ENCODE assay signal across 8 mouse cellular contexts in the genomic region with DNA sequence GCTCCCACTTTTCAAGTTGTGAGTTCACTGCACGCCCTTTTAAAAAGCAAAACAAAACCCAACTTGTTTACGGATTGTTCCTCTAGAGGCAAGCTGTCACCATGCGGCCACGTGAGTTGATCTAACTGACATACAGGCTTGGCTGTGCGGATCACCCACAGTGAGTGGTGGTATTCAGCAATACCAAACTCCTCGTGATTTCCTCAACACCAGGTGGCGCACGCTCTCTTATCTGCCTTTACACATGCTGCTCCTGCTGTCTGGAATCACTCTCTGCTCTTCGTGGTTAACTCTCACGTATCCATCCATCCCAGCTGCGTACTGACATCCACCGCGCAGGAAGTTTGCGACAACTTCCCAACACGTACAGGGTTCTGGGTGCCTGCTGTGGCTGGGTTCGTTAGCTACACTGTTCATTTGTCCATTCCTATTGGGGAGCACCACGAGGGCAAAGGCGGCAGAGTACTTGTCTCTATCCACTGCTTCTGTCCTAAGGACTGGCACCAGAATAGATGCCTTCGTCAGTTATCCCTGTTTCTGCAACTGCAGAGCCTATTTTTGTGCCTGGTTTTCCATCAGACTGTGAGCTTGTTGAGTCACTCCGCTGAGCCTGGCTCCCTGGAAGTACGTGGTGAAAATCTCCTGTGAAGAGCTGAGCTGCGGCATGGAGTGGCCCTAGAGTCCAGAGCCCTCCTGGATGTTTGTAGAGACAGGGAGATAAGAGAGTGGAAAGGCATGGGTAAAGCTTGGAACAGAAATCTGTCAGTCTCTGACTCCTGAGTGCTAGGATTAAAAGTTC. TPM values are rescaled to one million over a fixed set of nuclear protein-coding genes. Genes with fewer than 3 reads are reported as not detected.
DNase-seq lines count a peak whose midpoint lies in the region; ATAC-seq and TF ChIP-seq lines count a peak whose summit lies in the region.

No protein-coding gene starts in this region.

- TF ChIP-seq RAD21 in CH12.LX (IDR thresholded peaks at IDR 0.05; ENCODE audit: low read depth, low read length), result peak; percentile 66

- no peaks in the 10 kb centered on the region for H3K9me3 ChIP-seq in CH12.LX (replicated peaks; ENCODE audit: low read length)
- H3K9me3 ChIP-seq in forebrain, embryonic 11.5 days (ENCODE audit: control insufficient read depth, low read length), result no peaks in the 10 kb centered on the region
- no peaks in the 10 kb centered on the region for H3K9me3 ChIP-seq in heart, embryonic 15.5 days (replicated peaks)
- no peaks in the 10 kb centered on the region for H3K9me3 ChIP-seq in liver, embryonic 12.5 days (replicated peaks)
- H3K9me3 ChIP-seq in stomach, embryonic 14.5 days (ENCODE audit: control insufficient read depth, low read depth, low read length), result no peaks in the 10 kb centered on the region

- no peaks in the 10 kb centered on the region for H3K27me3 ChIP-seq in CH12.LX (replicated peaks)
- no peaks in the 10 kb centered on the region for H3K27me3 ChIP-seq in forebrain, embryonic 11.5 days (ENCODE audit: control insufficient read depth, insufficient read depth, low read length)
- H3K27me3 ChIP-seq in heart, embryonic 15.5 days, result no peaks in the 10 kb centered on the region
- H3K27me3 ChIP-seq in liver, embryonic 12.5 days (replicated peaks), result no peaks in the 10 kb centered on the region
- no peaks in the 10 kb centered on the region for H3K27me3 ChIP-seq in stomach, embryonic 14.5 days (ENCODE audit: control insufficient read depth, insufficient read depth, low read length)

- H3K4me3 ChIP-seq in CH12.LX (replicated peaks in 1 of 3; ENCODE audit: low read depth in 2 of 3, low read length in 2 of 3, poor library complexity in 1 of 3), result peak overlapping the region in 1 of 3 experiments; percentile 15
- no peak overlapping the region for H3K4me3 ChIP-seq in forebrain, embryonic 11.5 days (ENCODE audit: low read depth, low read length)
- peak overlapping the region; percentile 36 for H3K4me3 ChIP-seq in heart, embryonic 15.5 days
- peak overlapping the region; percentile 22; the same call in 1 of the 2 replicates for H3K4me3 ChIP-seq in liver, embryonic 12.5 days
- no peak overlapping the region for H3K4me3 ChIP-seq in stomach, embryonic 14.5 days (ENCODE audit: low read depth, low read length)

- no peak for TF ChIP-seq POLR2A in CH12.LX (IDR thresholded peaks at IDR 0.05; ENCODE audit: low read depth, low read length)

- no peak for TF ChIP-seq EP300 in CH12.LX (IDR thresholded peaks at IDR 0.05; ENCODE audit: low read length)

- no peak overlapping the region for H3K27ac ChIP-seq in CH12.LX (ENCODE audit: insufficient read depth, low read depth)
- no peak overlapping the region for H3K27ac ChIP-seq in forebrain, embryonic 11.5 days (ENCODE audit: low read depth, low read length)
- H3K27ac ChIP-seq in heart, embryonic 15.5 days, result no peak overlapping the region
- no peak overlapping the region for H3K27ac ChIP-seq in liver, embryonic 12.5 days
- H3K27ac ChIP-seq in stomach, embryonic 14.5 days (ENCODE audit: low read length), result no peak overlapping the region

- no peaks in the 10 kb centered on the region for H3K36me3 ChIP-seq in CH12.LX (replicated peaks in 1 of 2; ENCODE audit: control insufficient read depth in 1 of 2, insufficient read depth in 1 of 2, low read length in 1 of 2)
- H3K36me3 ChIP-seq in forebrain, embryonic 11.5 days (ENCODE audit: control insufficient read depth, insufficient read depth, low read length), result no peaks in the 10 kb centered on the region
- H3K36me3 ChIP-seq in heart, embryonic 15.5 days, result no peaks in the 10 kb centered on the region
- H3K36me3 ChIP-seq in liver, embryonic 12.5 days, result no peaks in the 10 kb centered on the region
- H3K36me3 ChIP-seq in stomach, embryonic 14.5 days (ENCODE audit: control insufficient read depth, insufficient read depth, low read length), result no peaks in the 10 kb centered on the region

- H3K79me2 ChIP-seq in CH12.LX (replicated peaks; ENCODE audit: control insufficient read depth, extremely low read depth, insufficient read depth, poor library complexity, severe bottlenecking), result no peaks in the 10 kb centered on the region

- in situ Hi-C loops in CH12.LX (cut with MboI; ENCODE audit: low pct_ligation_motif_present, low pct_unique_long_range_greater_than_20kb, low sequenced_read_pairs), result no loop called here

- WGBS in forebrain, embryonic 11.5 days, result 25% methylated on average over 22 of the region's 22 CpGs
- 9% methylated on average over 22 of the region's 22 CpGs for WGBS in heart, embryonic 15.5 days
- 16% methylated on average over 22 of the region's 22 CpGs for WGBS in liver, embryonic 12.5 days (ENCODE audit: insufficient replicate concordance)
- 19% methylated on average over 22 of the region's 22 CpGs for WGBS in stomach, embryonic 14.5 days

- dilution Hi-C loops in CH12.LX (cut with MboI; ENCODE audit: extremely low pct_ligation_motif_present, extremely low pct_unique_long_range_greater_than_20kb, low sequenced_read_pairs), result no loop called here

- peak overlapping the region; percentile 41 for H3K4me2 ChIP-seq in CH12.LX (ENCODE audit: insufficient read depth, low read depth, poor library complexity, severe bottlenecking)
- H3K4me2 ChIP-seq in forebrain, embryonic 11.5 days (ENCODE audit: low read depth, low read length, severe bottlenecking), result peak overlapping the region; percentile 24; the same call in 1 of the 2 replicates
- H3K4me2 ChIP-seq in heart, embryonic 15.5 days, result peak overlapping the region; percentile 68
- H3K4me2 ChIP-seq in liver, embryonic 12.5 days, result peak overlapping the region; percentile 53
- H3K4me2 ChIP-seq in stomach, embryonic 14.5 days (replicated peaks; ENCODE audit: low read depth, low read length), result peak overlapping the region; percentile 25; the same call in 1 of the 2 replicates

- H3K4me1 ChIP-seq in CH12.LX (ENCODE audit: control insufficient read depth in 1 of 2, insufficient read depth in 2 of 2), result peaks cover 9 to 11% of the 10 kb centered on the region in 2 experiments
- no peaks in the 10 kb centered on the region for H3K4me1 ChIP-seq in forebrain, embryonic 11.5 days (replicated peaks; ENCODE audit: control insufficient read depth, insufficient read depth, low read length)
- peaks cover 7% of the 10 kb centered on the region for H3K4me1 ChIP-seq in heart, embryonic 15.5 days (replicated peaks)
- peaks cover 8% of the 10 kb centered on the region; the same call in 1 of the 2 replicates for H3K4me1 ChIP-seq in liver, embryonic 12.5 days
- no peaks in the 10 kb centered on the region for H3K4me1 ChIP-seq in stomach, embryonic 14.5 days (ENCODE audit: control insufficient read depth, insufficient read depth, low read length)

- peak; percentile 91 for ATAC-seq in forebrain, embryonic 11.5 days (replicated peaks; ENCODE audit: low FRiP score)
- peak; percentile 76 for ATAC-seq in heart, embryonic 15.5 days (replicated peaks; ENCODE audit: insufficient number of reproducible peaks, insufficient read depth, low FRiP score, low read depth)
- peak; percentile 83 for ATAC-seq in liver, embryonic 12.5 days
- peak; percentile 88; the same call in 1 of the 2 replicates for ATAC-seq in stomach, embryonic 14.5 days (ENCODE audit: insufficient number of reproducible peaks, insufficient read depth, low FRiP score, low read depth)

- H3K9ac ChIP-seq in CH12.LX (ENCODE audit: insufficient read depth, low read depth), result no peak overlapping the region
- 0 out of 2 replicates have a peak overlapping the region, but pooled peaks have one; percentile 7 for H3K9ac ChIP-seq in forebrain, embryonic 11.5 days (ENCODE audit: low read length)
- no peak overlapping the region; the same call in 1 of the 2 replicates for H3K9ac ChIP-seq in heart, embryonic 15.5 days
- H3K9ac ChIP-seq in liver, embryonic 12.5 days, result no peak overlapping the region
- H3K9ac ChIP-seq in stomach, embryonic 14.5 days (replicated peaks; ENCODE audit: low read depth, low read length), result no peak overlapping the region

- DNase-seq in CH12.LX (ENCODE audit: extremely low read depth), result peak; percentile 57
- DNase-seq in c-Kit-positive CD71-positive TER-119-negative erythroid progenitor cells, embryonic 14.5 days (ENCODE audit: low read depth), result peak; percentile 60
- DNase-seq in forebrain, embryonic 11.5 days (ENCODE audit: low spot score), result peak; percentile 90
- peak; percentile 87 for DNase-seq in kidney, postnatal 14 days
- peak; percentile 56 to 76 for DNase-seq in natural killer cell, adult 2 months (ENCODE audit: low spot score in 2 of 2)

- TF ChIP-seq CTCF in CH12.LX (conservative IDR thresholded peaks at IDR 0.05 in 1 of 2, IDR thresholded peaks at IDR 0.05 in 1 of 2; ENCODE audit: low read depth in 2 of 2, low read length in 2 of 2), result peak in 1 of 2 experiments; percentile 79; a peak in 2 of 4 replicates

RNA-seq across cellular contexts. Expression of gene Glt8d2, which starts 23.8 kb away (rescaled TPM):
- not detected in 2 replicates for total RNA-seq in CH12.LX (2012; rRNA removed)
- not detected in 2 replicates for total RNA-seq in CH12.LX (2014; rRNA removed)
- not detected in 2 replicates for polyA plus RNA-seq in CH12.LX (2012; ENCODE audit: insufficient read length, low read depth)
- 2.1 and 2.8 TPM in 2 replicates for polyA plus RNA-seq in forebrain, embryonic 11.5 days (2014; fragmentation: Nextera tagmentation; extraction: Ambion mirVana)
- polyA plus RNA-seq in heart, embryonic 15.5 days (2015; fragmentation: Nextera tagmentation; extraction: Ambion mirVana), result 3.8 and 4.6 TPM in 2 replicates
- polyA plus RNA-seq in liver, embryonic 12.5 days (2016; fragmentation: Nextera tagmentation; extraction: Ambion mirVana), result 0.44 and 0.74 TPM in 2 replicates
- polyA plus RNA-seq in stomach, embryonic 14.5 days (2014; fragmentation: Nextera tagmentation; extraction: Ambion mirVana), result 9.5 and 10.0 TPM in 2 replicates

RNA-seq across cellular contexts. Expression of gene Hcfc2, which starts 29.3 kb away (rescaled TPM):
- total RNA-seq in CH12.LX (2012; rRNA removed) (12.1 and 13.0 TPM in 2 replicates), CH12.LX (2014; rRNA removed) (12.3 and 13.8 TPM in 2 replicates)
- polyA plus RNA-seq in CH12.LX (2012; ENCODE audit: insufficient read length, low read depth), result 8.8 and 10.5 TPM in 2 replicates
- polyA plus RNA-seq in forebrain, embryonic 11.5 days (2014; fragmentation: Nextera tagmentation; extraction: Ambion mirVana), result 28.9 and 30.4 TPM in 2 replicates
- 35.3 and 42.4 TPM in 2 replicates for polyA plus RNA-seq in heart, embryonic 15.5 days (2015; fragmentation: Nextera tagmentation; extraction: Ambion mirVana)
- 18.1 and 20.2 TPM in 2 replicates for polyA plus RNA-seq in liver, embryonic 12.5 days (2016; fragmentation: Nextera tagmentation; extraction: Ambion mirVana)
- 34.3 and 37.1 TPM in 2 replicates for polyA plus RNA-seq in stomach, embryonic 14.5 days (2014; fragmentation: Nextera tagmentation; extraction: Ambion mirVana)

RNA-seq across cellular contexts. Expression of gene Tdg, which starts 37.0 kb away (rescaled TPM):
- total RNA-seq in CH12.LX (2012; rRNA removed), result 63.0 and 70.0 TPM in 2 replicates
- 85.8 and 88.9 TPM in 2 replicates for total RNA-seq in CH12.LX (2014; rRNA removed)
- polyA plus RNA-seq in CH12.LX (2012; ENCODE audit: insufficient read length, low read depth), result 115 and 129 TPM in 2 replicates
- polyA plus RNA-seq in forebrain, embryonic 11.5 days (2014; fragmentation: Nextera tagmentation; extraction: Ambion mirVana), result 337 and 342 TPM in 2 replicates
- 59.4 and 73.4 TPM in 2 replicates for polyA plus RNA-seq in heart, embryonic 15.5 days (2015; fragmentation: Nextera tagmentation; extraction: Ambion mirVana)
- 74.1 and 79.9 TPM in 2 replicates for polyA plus RNA-seq in liver, embryonic 12.5 days (2016; fragmentation: Nextera tagmentation; extraction: Ambion mirVana)
- 130 and 144 TPM in 2 replicates for polyA plus RNA-seq in stomach, embryonic 14.5 days (2014; fragmentation: Nextera tagmentation; extraction: Ambion mirVana)

RNA-seq across cellular contexts. Expression of gene 1190007I07Rik, which starts 43.6 kb away (rescaled TPM):
- total RNA-seq in CH12.LX (2012; rRNA removed) (35.7 and 40.0 TPM in 2 replicates), CH12.LX (2014; rRNA removed) (59.7 and 70.5 TPM in 2 replicates)
- polyA plus RNA-seq in CH12.LX (2012; ENCODE audit: insufficient read length, low read depth), result 43.8 and 53.6 TPM in 2 replicates
- 38.7 and 43.0 TPM in 2 replicates for polyA plus RNA-seq in forebrain, embryonic 11.5 days (2014; fragmentation: Nextera tagmentation; extraction: Ambion mirVana)
- polyA plus RNA-seq in heart, embryonic 15.5 days (2015; fragmentation: Nextera tagmentation; extraction: Ambion mirVana), result 34.7 and 42.3 TPM in 2 replicates
- polyA plus RNA-seq in liver, embryonic 12.5 days (2016; fragmentation: Nextera tagmentation; extraction: Ambion mirVana), result 55.1 and 58.8 TPM in 2 replicates
- 50.1 and 55.6 TPM in 2 replicates for polyA plus RNA-seq in stomach, embryonic 14.5 days (2014; fragmentation: Nextera tagmentation; extraction: Ambion mirVana)

Comparison
In these comparisons a context has a peak if more than half of its experiments do, and no peak if none do; other contexts are left out.
1. H3K4me3 ChIP-seq: peak in heart, embryonic 15.5 days (single experiment) and liver, embryonic 12.5 days (single experiment); none in forebrain, embryonic 11.5 days (single experiment) and stomach, embryonic 14.5 days (single experiment).
2. Peak in every context shown above with its lines, with median percentiles within 50 percentile points of each other: DNase-seq, H3K4me2 ChIP-seq and ATAC-seq.